Mouse (Mus musculus) CD4-positive, CD25-positive, alpha-beta regulatory T cell (primary cell): ENCODE results near the gene Prdx1. TPM values are rescaled to one million over a fixed set of nuclear protein-coding genes. Genes with fewer than 3 reads are reported as not detected.

Experiments used
- polyA plus RNA-seq: library from polyadenylated mRNA; unstranded; fragments of 100-300 nt; shearing (Covaris generic); gene quantifications from one replicate; pipeline ENCODE4 v1.2.1, GENCODE M21; 2017

The Prdx1 gene
- polyA plus RNA-seq = 546 TPM

DNA sequence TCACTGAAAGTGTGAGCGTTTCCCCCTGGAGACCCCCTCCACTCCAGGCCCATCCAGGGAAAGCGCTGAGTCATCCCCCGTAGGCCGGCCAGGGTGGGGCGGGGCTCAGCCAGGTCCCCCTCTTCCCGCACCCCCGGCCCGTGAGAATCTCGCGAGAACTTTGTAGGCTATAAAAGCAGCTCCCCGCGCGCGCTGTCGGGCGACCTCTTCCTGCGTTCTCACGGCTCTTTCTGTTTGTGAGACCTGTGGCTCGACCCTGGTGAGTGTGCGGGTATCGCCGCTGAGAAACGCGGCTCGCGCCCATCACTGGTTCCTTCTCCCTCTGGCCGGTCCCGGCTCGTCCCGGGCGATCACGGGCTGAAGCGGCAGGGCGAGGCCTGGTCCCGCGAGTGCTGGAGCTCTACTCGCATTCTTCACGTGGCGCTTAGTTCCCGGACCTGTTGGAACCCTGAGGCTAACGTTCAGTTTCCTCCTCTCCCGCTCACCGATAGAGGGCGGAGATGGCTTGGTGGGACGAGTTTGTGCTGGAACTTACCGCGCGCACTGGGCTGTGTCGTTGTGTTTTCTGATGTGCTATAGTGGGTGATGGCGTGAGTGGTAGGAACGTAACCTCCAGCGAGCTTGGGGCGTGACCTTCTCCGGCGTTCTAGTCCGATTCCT, at the start of gene Prdx1:
Gene Prdx1, plus strand, starts transcription at position 143 of the 660 bp plus-strand sequence.

DNA sequence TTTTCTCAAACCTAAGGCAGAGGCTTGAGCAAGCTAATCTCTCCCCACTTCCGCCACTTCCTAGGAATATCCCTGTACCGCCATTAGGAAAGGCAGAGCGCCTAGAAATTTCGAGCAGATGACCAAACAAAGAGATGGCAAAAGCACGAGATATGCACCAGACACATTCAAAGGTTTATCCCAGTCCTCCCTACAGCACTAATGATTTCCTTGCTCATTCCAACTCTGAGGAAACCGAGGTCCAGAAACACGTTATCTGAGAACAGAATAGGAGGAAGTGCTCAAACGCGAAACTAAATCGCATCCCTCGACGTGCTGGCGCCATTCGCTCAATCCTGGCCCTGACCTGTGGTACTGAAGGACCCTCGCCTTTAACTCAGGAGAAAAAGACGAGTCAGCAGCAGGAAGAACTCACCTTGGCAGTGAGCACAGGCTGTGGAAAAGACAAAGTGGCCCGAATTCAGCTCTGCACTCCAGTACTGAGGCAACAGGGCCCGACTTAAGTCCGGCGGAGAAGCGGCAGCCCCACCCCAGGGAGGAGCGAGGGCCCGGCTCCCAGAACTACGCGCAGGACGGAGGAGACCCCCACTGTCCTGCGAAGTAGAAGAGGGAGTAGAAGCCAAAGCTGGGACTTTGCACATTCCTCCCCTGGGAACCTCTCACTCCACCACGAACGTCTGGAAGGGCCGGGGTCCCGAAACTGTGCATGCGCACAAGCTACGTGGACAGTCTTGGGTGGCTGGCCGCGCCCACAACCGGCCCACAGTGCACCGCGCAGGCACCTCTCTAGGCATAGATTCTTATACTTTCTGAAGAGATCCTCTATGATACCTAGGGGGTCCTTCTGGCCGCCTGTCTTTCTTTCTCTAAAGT, 34.2 kb upstream of the Prdx1 start, which contains the start of gene Akr1a1:
Gene Akr1a1, minus strand, starts transcription at position 757 of the 873 bp plus-strand sequence.

DNA sequence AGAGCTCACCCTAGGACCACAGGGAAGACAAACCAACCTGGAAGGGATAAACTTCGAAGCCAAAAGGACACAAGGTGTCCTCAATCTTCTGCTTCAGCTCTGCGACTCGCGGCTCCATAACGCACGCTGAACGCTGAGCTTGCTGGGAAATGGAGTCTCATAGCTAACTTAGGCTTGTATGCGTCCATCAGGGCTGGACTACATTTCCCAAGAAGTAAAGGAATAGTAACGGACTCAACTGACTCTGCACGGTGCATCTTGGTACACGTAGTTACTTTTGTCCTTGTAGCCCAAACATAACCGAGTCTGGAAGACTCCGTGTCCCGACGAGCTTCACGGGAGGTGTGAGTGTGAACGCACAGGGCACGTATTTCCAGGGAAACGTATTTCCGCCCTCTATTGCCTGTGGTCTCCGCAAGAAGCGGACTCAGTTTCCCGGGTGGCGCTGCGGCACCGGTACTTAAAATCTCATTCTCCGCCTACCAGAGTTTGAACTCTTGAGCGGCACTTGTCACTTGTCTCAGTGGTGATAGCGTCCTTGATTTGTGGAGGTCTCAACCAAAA, 22.9 kb downstream of the Prdx1 start, which contains the start of the genes Mmachc and Ccdc163:
Gene Mmachc, minus strand, starts transcription at position 206 of the 564 bp plus-strand sequence.
Gene Ccdc163, plus strand, starts transcription at position 309 of the 564 bp plus-strand sequence.

DNA sequence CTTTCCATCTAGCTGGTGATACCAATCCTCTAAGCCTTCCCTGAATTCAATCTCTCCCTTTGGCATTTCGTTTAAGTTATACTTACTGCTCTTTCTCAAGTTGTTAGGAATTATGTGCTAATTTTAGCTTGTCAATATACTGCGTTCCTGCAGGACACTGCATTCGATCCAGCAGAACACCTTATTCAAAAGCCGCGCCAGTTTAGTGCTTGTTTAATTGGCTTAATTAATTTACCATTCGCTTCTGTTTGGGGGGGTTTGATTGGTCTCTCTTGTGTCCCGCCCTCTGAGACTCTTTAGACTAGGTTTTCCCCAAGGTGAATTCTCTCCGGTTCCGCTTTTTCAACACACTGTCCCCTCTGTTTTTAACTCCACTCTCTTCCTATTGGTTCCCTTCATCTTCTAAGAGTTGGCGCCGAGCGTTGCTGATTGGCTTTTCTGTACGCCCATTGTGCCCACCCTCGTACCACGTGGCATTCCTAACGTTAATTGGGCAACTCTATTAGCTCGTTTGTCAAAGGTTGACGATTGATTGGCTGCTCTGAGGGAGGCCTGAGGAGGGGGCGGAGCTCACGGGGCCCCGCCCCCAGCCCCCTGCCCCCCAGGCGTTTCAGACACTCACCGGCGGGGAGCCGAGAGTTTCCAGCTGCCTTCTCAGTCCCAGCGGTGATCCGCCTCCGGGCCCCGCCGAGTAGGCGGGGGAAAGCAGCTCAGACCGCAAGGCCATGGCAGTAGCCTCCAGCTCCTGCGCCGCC, 35.2 kb downstream of the Prdx1 start, which contains the start of gene Tesk2:
Gene Tesk2, plus strand, starts transcription at position 606 of the 755 bp plus-strand sequence.

Other genes with a start within 250 kb of the Prdx1 start
- 18.9 TPM for gene Mast2, start 221.4 kb upstream of the Prdx1 start, polyA plus RNA-seq
- gene Ipp, start 178.0 kb upstream of the Prdx1 start, polyA plus RNA-seq = 16.0 TPM
- 23.0 TPM for gene Tmem69, start 129.6 kb upstream of the Prdx1 start, polyA plus RNA-seq
- 46.6 TPM for gene Gpbp1l1, start 127.9 kb upstream of the Prdx1 start, polyA plus RNA-seq
- gene Ccdc17, start 88.9 kb upstream of the Prdx1 start, polyA plus RNA-seq = 14.9 TPM
- 50.5 TPM for gene Nasp, start 57.6 kb upstream of the Prdx1 start, polyA plus RNA-seq
- 274 TPM for gene Akr1a1, start 33.9 kb upstream of the Prdx1 start, polyA plus RNA-seq
- gene Mmachc, start 22.9 kb downstream of the Prdx1 start, polyA plus RNA-seq = 8.6 TPM
- 16.4 TPM for gene Ccdc163, start 23.0 kb downstream of the Prdx1 start, polyA plus RNA-seq
- 8.4 TPM for gene Tesk2, start 35.4 kb downstream of the Prdx1 start, polyA plus RNA-seq
- gene Toe1, start 122.1 kb downstream of the Prdx1 start, polyA plus RNA-seq = 39.7 TPM
- 16.4 TPM for gene Mutyh, start 122.2 kb downstream of the Prdx1 start, polyA plus RNA-seq
- 0.38 TPM for gene Hpdl, start 136.2 kb downstream of the Prdx1 start, polyA plus RNA-seq
- gene Zswim5, start 191.8 kb downstream of the Prdx1 start, polyA plus RNA-seq = 0.04 TPM